Comparison of ENCODE assay signal across 8 mouse cellular contexts in genomic region chr1:181255891-181256688, GRCm38 (mm10). TPM values are rescaled to one million over a fixed set of nuclear protein-coding genes. Genes with fewer than 3 reads are reported as not detected.
DNase-seq lines count a peak whose midpoint lies in the region; ATAC-seq and TF ChIP-seq lines count a peak whose summit lies in the region.

No protein-coding gene starts in this region.

- no peak for TF ChIP-seq EP300 in ES-Bruce4 (IDR thresholded peaks at IDR 0.05; ENCODE audit: insufficient read depth, low read depth, low read length)

- no peak for TF ChIP-seq POLR2A in ES-Bruce4 (IDR thresholded peaks at IDR 0.05; ENCODE audit: insufficient read depth, low read length)
- 0 out of 2 replicates have a peak, but pooled peaks have one; percentile 11 for TF ChIP-seq POLR2A in bone marrow, adult 2 months (IDR thresholded peaks at IDR 0.05; ENCODE audit: borderline replicate concordance, control insufficient read depth, low read depth, low read length)

- H3K27ac ChIP-seq in ES-Bruce4 (ENCODE audit: insufficient read depth, low read length): peak overlapping the region; percentile 26; the same call in 1 of the 2 replicates
- H3K27ac ChIP-seq in bone marrow, adult 2 months (ENCODE audit: control insufficient read depth, insufficient read depth, low read depth, low read length, poor library complexity): peak overlapping the region; percentile 86
- H3K27ac ChIP-seq in heart, embryonic 16.5 days (ENCODE audit: low read length): peak overlapping the region; percentile 74

- H3K9ac ChIP-seq in ES-Bruce4 (ENCODE audit: low read depth, poor library complexity, severe bottlenecking): peak overlapping the region; percentile 42
- peak overlapping the region; percentile 76 for H3K9ac ChIP-seq in heart, embryonic 16.5 days (ENCODE audit: low read length)

- TF ChIP-seq CTCF in ES-Bruce4 (IDR thresholded peaks at IDR 0.05; ENCODE audit: low read depth, low read length): no peak
- TF ChIP-seq CTCF in bone marrow, adult 2 months (IDR thresholded peaks at IDR 0.05; ENCODE audit: control insufficient read depth, insufficient read depth, low read length): peak; percentile 52; the same call in 1 of the 2 replicates

- H3K36me3 ChIP-seq in ES-Bruce4 (ENCODE audit: control insufficient read depth, insufficient read depth, low read length, poor library complexity, severe bottlenecking): no peaks in the 10 kb centered on the region
- H3K36me3 ChIP-seq in heart, embryonic 16.5 days (ENCODE audit: control insufficient read depth, insufficient read depth): no peaks in the 10 kb centered on the region

- no peaks in the 10 kb centered on the region for H3K9me3 ChIP-seq in ES-Bruce4 (replicated peaks; ENCODE audit: control insufficient read depth, insufficient read depth, low read length, poor library complexity, severe bottlenecking)
- H3K9me3 ChIP-seq in heart, embryonic 16.5 days (replicated peaks; ENCODE audit: control insufficient read depth, low read length): no peaks in the 10 kb centered on the region

- peaks cover 4% of the 10 kb centered on the region for H3K4me1 ChIP-seq in ES-Bruce4 (ENCODE audit: control insufficient read depth, insufficient read depth, low read length)
- peaks cover 13% of the 10 kb centered on the region for H3K4me1 ChIP-seq in bone marrow, adult 2 months (ENCODE audit: control insufficient read depth, insufficient read depth, low read length)
- peaks cover 32% of the 10 kb centered on the region for H3K4me1 ChIP-seq in heart, embryonic 16.5 days (ENCODE audit: control insufficient read depth, insufficient read depth, low read length)

- WGBS in bone marrow, adult 2 months: under 1% methylated on average over 20 of the region's 20 CpGs
- 2% methylated on average over 20 of the region's 20 CpGs for WGBS in heart, embryonic 16.5 days
- 2% methylated on average over 20 of the region's 20 CpGs for WGBS in large intestine, adult 2 months

- ATAC-seq in erythroid progenitor cell, adult 5-6 weeks (replicated peaks; ENCODE audit: low FRiP score, poor library complexity, severe bottlenecking): peak; percentile 43
- peak; percentile 46 for ATAC-seq in heart, embryonic 16.5 days (replicated peaks; ENCODE audit: extremely low read depth, insufficient read depth, low FRiP score)

- H3K4me3 ChIP-seq in ES-Bruce4 (ENCODE audit: low read depth, low read length): peak overlapping the region; percentile 35
- peak overlapping the region; percentile 55 for H3K4me3 ChIP-seq in bone marrow, adult 2 months (replicated peaks; ENCODE audit: control insufficient read depth, low read depth, low read length)
- H3K4me3 ChIP-seq in heart, embryonic 16.5 days (ENCODE audit: low read length): peak overlapping the region; percentile 56

- no peaks in the 10 kb centered on the region for H3K27me3 ChIP-seq in ES-Bruce4 (ENCODE audit: control insufficient read depth, insufficient read depth, low read length, poor library complexity, severe bottlenecking)
- H3K27me3 ChIP-seq in heart, embryonic 16.5 days (ENCODE audit: control insufficient read depth, insufficient read depth, low read length): no peaks in the 10 kb centered on the region

- peak overlapping the region; percentile 86 for H3K4me2 ChIP-seq in heart, embryonic 16.5 days (ENCODE audit: low read depth, low read length)

- peak; percentile 57 for DNase-seq in large intestine, adult 2 months (ENCODE audit: low read depth, low spot score)
- peak; percentile 68 for DNase-seq in lung, postnatal 25 days (ENCODE audit: low spot score)
- peak; percentile 62 for DNase-seq in ovary, postnatal 36 days (ENCODE audit: low spot score)
- DNase-seq in urinary bladder, postnatal 14 days (ENCODE audit: low spot score): peak; percentile 63

RNA-seq across cellular contexts. Expression of gene Wdr26, which starts 44.3 kb away (rescaled TPM):
- polyA plus RNA-seq in ES-Bruce4 (2011; ENCODE audit: insufficient read depth, insufficient read length, low read depth, missing spikeins): 163 and 167 TPM in 2 replicates
- 88.4 and 115 TPM in 2 replicates for polyA plus RNA-seq in bone marrow, adult 2 months (2011; ENCODE audit: insufficient read depth, insufficient read length, low replicate concordance, missing spikeins)
- 344 and 373 TPM in 2 replicates for total RNA-seq in erythroid progenitor cell, adult 5-6 weeks (2015; ENCODE audit: low replicate concordance)
- total RNA-seq in erythroid progenitor cell, adult 5-6 weeks (2017; ENCODE audit: low replicate concordance): 381 and 400 TPM in 2 replicates
- polyA plus RNA-seq in heart, embryonic 16.5 days (2015; fragmentation: Nextera tagmentation; extraction: Ambion mirVana): 22.7 and 24.3 TPM in 2 replicates
- polyA plus RNA-seq in large intestine, adult 2 months (2012; rRNA removed): 16.0 and 25.6 TPM in 2 replicates

Comparison
In these comparisons a context has a peak if more than half of its experiments do, and no peak if none do; other contexts are left out.
1. Peak in every context shown above with its lines: DNase-seq, ATAC-seq, H3K4me3 ChIP-seq and H3K27ac ChIP-seq.
2. H3K27ac ChIP-seq: peak in every context shown above with its lines; median percentile 86 in bone marrow, adult 2 months; 74 in heart, embryonic 16.5 days; 26 in ES-Bruce4.